Mouse (Mus musculus): ENCODE results near the gene Zfp683. TPM values are rescaled to one million over a fixed set of nuclear protein-coding genes. Genes with fewer than 3 reads are reported as not detected.

Gene Zfp683
- polyA plus RNA-seq, 2 experiments = 0.03 TPM; not detected in 1

GRCm38 (mm10) chr4:134106105-134106504, 52.5 kb downstream of the Zfp683 start:
- TF ChIP-seq EP300 (IDR thresholded peaks at IDR 0.05; ENCODE audit: low read depth) (peak; percentile 48; the same call in 1 of the 2 replicates), CTCF (IDR thresholded peaks at IDR 0.05; ENCODE audit: low read depth) (no peak)
- Histone ChIP-seq H3K4me3 (ENCODE audit: insufficient read depth in 1 of 2, low read depth in 2 of 2, low read length in 2 of 2) (no peak overlapping the region), H3K4me2 (ENCODE audit: low read depth) (peak overlapping the region; percentile 28), H3K9me3 (ENCODE audit: control insufficient read depth, low read length) (no peaks in the 10 kb centered on the region), H3K9ac (replicated peaks) (no peak overlapping the region; the same call in 1 of the 2 replicates), H3K36me3 (replicated peaks; ENCODE audit: control insufficient read depth, insufficient read depth, low read depth) (no peaks in the 10 kb centered on the region), H3K27ac (peak overlapping the region; percentile 59), H3K27me3 (ENCODE audit: control insufficient read depth, insufficient read depth, low read length) (no peaks in the 10 kb centered on the region), H3K4me1 (replicated peaks; ENCODE audit: control insufficient read depth in 2 of 2, insufficient read depth in 2 of 2, low read length in 1 of 2) (peaks cover 0 to 36% of the 10 kb centered on the region in 2 experiments; a peak in 3 of 4 replicates)
- DNase-seq (ENCODE audit: low read depth in 3 of 3, low spot score in 3 of 3) (peak in 2 of 3 experiments; percentile 65 to 70), ATAC-seq (ENCODE audit: insufficient read depth) (peak; percentile 53)
- 11% methylated on average over 7 of the region's 7 CpGs for WGBS (ENCODE audit: insufficient replicate concordance)

DNA sequence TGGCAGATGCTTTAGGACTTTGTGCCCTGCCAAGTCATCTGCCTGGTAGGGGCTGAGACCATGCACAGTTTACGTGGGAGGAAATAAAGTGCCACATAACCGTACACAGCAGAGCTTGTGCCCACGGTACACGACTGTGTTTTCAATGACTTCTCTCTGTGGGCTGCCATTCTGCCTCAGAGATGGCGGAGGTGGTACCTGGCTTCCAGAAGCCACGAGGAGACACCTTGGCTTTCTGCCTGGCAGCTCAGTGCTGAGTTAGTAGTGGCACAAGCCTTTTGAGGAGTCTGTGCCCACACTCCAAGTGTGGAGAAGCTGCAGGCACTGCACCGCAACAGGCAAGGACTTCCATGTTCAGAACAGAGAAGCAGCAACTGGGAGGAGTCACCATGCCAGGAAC, 54.1 kb downstream of the Zfp683 start:
- Histone ChIP-seq H3K4me1 (replicated peaks; ENCODE audit: control insufficient read depth in 2 of 2, insufficient read depth in 2 of 2, low read length in 1 of 2) (peaks cover 4 to 45% of the 10 kb centered on the region in 2 experiments; a peak in 3 of 4 replicates), H3K4me3 (ENCODE audit: insufficient read depth in 1 of 2, low read depth in 2 of 2, low read length in 2 of 2) (no peak overlapping the region), H3K9ac (replicated peaks) (no peak overlapping the region), H3K9me3 (ENCODE audit: control insufficient read depth, low read length) (no peaks in the 10 kb centered on the region), H3K4me2 (ENCODE audit: low read depth) (no peak overlapping the region), H3K27me3 (ENCODE audit: control insufficient read depth, insufficient read depth, low read length) (no peaks in the 10 kb centered on the region), H3K36me3 (replicated peaks; ENCODE audit: control insufficient read depth, insufficient read depth, low read depth) (no peaks in the 10 kb centered on the region), H3K27ac (no peak overlapping the region)
- WGBS (ENCODE audit: insufficient replicate concordance) = 69% methylated on average over 7 of the region's 7 CpGs
- no peak for DNase-seq (ENCODE audit: low read depth in 3 of 3, low spot score in 3 of 3)
- no peak for ATAC-seq (ENCODE audit: insufficient read depth)
- TF ChIP-seq CTCF (IDR thresholded peaks at IDR 0.05; ENCODE audit: low read depth) (no peak), EP300 (IDR thresholded peaks at IDR 0.05; ENCODE audit: low read depth) (no peak)

- Histone ChIP-seq H3K9ac (replicated peaks) (no peak overlapping the region), H3K4me2 (ENCODE audit: low read depth) (no peak overlapping the region), H3K36me3 (replicated peaks; ENCODE audit: control insufficient read depth, insufficient read depth, low read depth) (no peaks in the 10 kb centered on the region), H3K4me1 (replicated peaks; ENCODE audit: control insufficient read depth in 2 of 2, insufficient read depth in 2 of 2, low read length in 1 of 2) (peaks cover 4 to 41% of the 10 kb centered on the region in 2 experiments; a peak in 3 of 4 replicates), H3K9me3 (ENCODE audit: control insufficient read depth, low read length) (no peaks in the 10 kb centered on the region), H3K27ac (no peak overlapping the region), H3K4me3 (ENCODE audit: insufficient read depth in 1 of 2, low read depth in 2 of 2, low read length in 2 of 2) (no peak overlapping the region), H3K27me3 (ENCODE audit: control insufficient read depth, insufficient read depth, low read length) (no peaks in the 10 kb centered on the region)
- TF ChIP-seq CTCF (IDR thresholded peaks at IDR 0.05; ENCODE audit: low read depth) (no peak), EP300 (IDR thresholded peaks at IDR 0.05; ENCODE audit: low read depth) (no peak)
- DNase-seq (ENCODE audit: low read depth in 3 of 3, low spot score in 3 of 3) = no peak
- 65% methylated on average over 5 of the region's 5 CpGs for WGBS (ENCODE audit: insufficient replicate concordance)
- no peak for ATAC-seq (ENCODE audit: insufficient read depth)
These were observed 54.6 kb downstream of the Zfp683 start for GRCm38 (mm10) chr4:134108196-134108595.

Other genes with a start within 250 kb of the Zfp683 start
- 27.9 and 28.4 TPM in 2 replicates for gene Rps6ka1, start 166.0 kb upstream of the Zfp683 start, polyA plus RNA-seq (2012; rRNA removed)
- gene Rps6ka1, start 166.0 kb upstream of the Zfp683 start, polyA plus RNA-seq (2014; fragmentation: Nextera tagmentation; extraction: Ambion mirVana) = 48.4 and 53.0 TPM in 2 replicates
- 120 and 233 TPM in 2 replicates for gene Hmgn2, start 85.2 kb upstream of the Zfp683 start, polyA plus RNA-seq (2012; rRNA removed)
- gene Hmgn2, start 85.2 kb upstream of the Zfp683 start, polyA plus RNA-seq (2014; fragmentation: Nextera tagmentation; extraction: Ambion mirVana) = 665 and 670 TPM in 2 replicates
- 10.5 and 13.3 TPM in 2 replicates for gene Dhdds, start 52.9 kb upstream of the Zfp683 start, polyA plus RNA-seq (2012; rRNA removed)
- gene Dhdds, start 52.9 kb upstream of the Zfp683 start, polyA plus RNA-seq (2014; fragmentation: Nextera tagmentation; extraction: Ambion mirVana) = 16.8 and 17.8 TPM in 2 replicates
- gene Lin28a, start 35.0 kb upstream of the Zfp683 start, polyA plus RNA-seq (2012; rRNA removed) = 0.70 and 0.95 TPM in 2 replicates
- gene Lin28a, start 35.0 kb upstream of the Zfp683 start, polyA plus RNA-seq (2014; fragmentation: Nextera tagmentation; extraction: Ambion mirVana) = 0.28 and 0.42 TPM in 2 replicates
- 0.23 TPM in 2 replicates for gene Crybg2, start 7.0 kb downstream of the Zfp683 start, polyA plus RNA-seq (2012; rRNA removed)
- 0.42 and 0.67 TPM in 2 replicates for gene Crybg2, start 7.0 kb downstream of the Zfp683 start, polyA plus RNA-seq (2014; fragmentation: Nextera tagmentation; extraction: Ambion mirVana)
- gene Cd52, start 41.2 kb downstream of the Zfp683 start, polyA plus RNA-seq (2012; rRNA removed) = 17.1 and 31.5 TPM in 2 replicates
- gene Cd52, start 41.2 kb downstream of the Zfp683 start, polyA plus RNA-seq (2014; fragmentation: Nextera tagmentation; extraction: Ambion mirVana) = 31.0 and 36.7 TPM in 2 replicates
- gene Ubxn11, start 48.7 kb downstream of the Zfp683 start, polyA plus RNA-seq (2012; rRNA removed) = 1.4 TPM in 2 replicates
- 2.0 and 3.7 TPM in 2 replicates for gene Ubxn11, start 48.7 kb downstream of the Zfp683 start, polyA plus RNA-seq (2014; fragmentation: Nextera tagmentation; extraction: Ambion mirVana)
- gene Sh3bgrl3, start 75.0 kb downstream of the Zfp683 start, polyA plus RNA-seq (2012; rRNA removed) = 70.8 and 79.9 TPM in 2 replicates
- gene Sh3bgrl3, start 75.0 kb downstream of the Zfp683 start, polyA plus RNA-seq (2014; fragmentation: Nextera tagmentation; extraction: Ambion mirVana) = 142 and 153 TPM in 2 replicates
- gene Cep85, start 133.3 kb downstream of the Zfp683 start, polyA plus RNA-seq (2012; rRNA removed) = 14.2 and 16.9 TPM in 2 replicates
- gene Cep85, start 133.3 kb downstream of the Zfp683 start, polyA plus RNA-seq (2014; fragmentation: Nextera tagmentation; extraction: Ambion mirVana) = 30.2 and 35.2 TPM in 2 replicates
- not detected in 2 replicates for gene Gm7534, start 149.2 kb downstream of the Zfp683 start, polyA plus RNA-seq (2012; rRNA removed)
- not detected in 2 replicates for gene Gm7534, start 149.2 kb downstream of the Zfp683 start, polyA plus RNA-seq (2014; fragmentation: Nextera tagmentation; extraction: Ambion mirVana)
- not detected in 2 replicates for gene Catsper4, start 173.5 kb downstream of the Zfp683 start, polyA plus RNA-seq (2012; rRNA removed)
- not detected in 2 replicates for gene Catsper4, start 173.5 kb downstream of the Zfp683 start, polyA plus RNA-seq (2014; fragmentation: Nextera tagmentation; extraction: Ambion mirVana)
- 0.05 and 0.06 TPM in 2 replicates for gene Cnksr1, start 184.6 kb downstream of the Zfp683 start, polyA plus RNA-seq (2012; rRNA removed)
- gene Cnksr1, start 184.6 kb downstream of the Zfp683 start, polyA plus RNA-seq (2014; fragmentation: Nextera tagmentation; extraction: Ambion mirVana) = 0.35 TPM in 1 of 2 replicates, not detected in the other
- not detected in 2 replicates for gene E130218I03Rik, start 189.8 kb downstream of the Zfp683 start, polyA plus RNA-seq (2012; rRNA removed)
- not detected in 2 replicates for gene E130218I03Rik, start 189.8 kb downstream of the Zfp683 start, polyA plus RNA-seq (2014; fragmentation: Nextera tagmentation; extraction: Ambion mirVana)
- gene Zfp593, start 191.8 kb downstream of the Zfp683 start, polyA plus RNA-seq (2012; rRNA removed) = 5.6 and 6.4 TPM in 2 replicates
- gene Zfp593, start 191.8 kb downstream of the Zfp683 start, polyA plus RNA-seq (2014; fragmentation: Nextera tagmentation; extraction: Ambion mirVana) = 7.1 TPM in 2 replicates
- not detected in 2 replicates for gene Gm30191, start 193.1 kb downstream of the Zfp683 start, polyA plus RNA-seq (2012; rRNA removed)
- gene Gm30191, start 193.1 kb downstream of the Zfp683 start, polyA plus RNA-seq (2014; fragmentation: Nextera tagmentation; extraction: Ambion mirVana) = not detected in 2 replicates
- gene Grrp1, start 200.3 kb downstream of the Zfp683 start, polyA plus RNA-seq (2012; rRNA removed) = 0.77 and 1.1 TPM in 2 replicates
- 0.40 and 0.55 TPM in 2 replicates for gene Grrp1, start 200.3 kb downstream of the Zfp683 start, polyA plus RNA-seq (2014; fragmentation: Nextera tagmentation; extraction: Ambion mirVana)
- 2.8 and 4.5 TPM in 2 replicates for gene Pdik1l, start 234.1 kb downstream of the Zfp683 start, polyA plus RNA-seq (2012; rRNA removed)
- 11.7 and 12.4 TPM in 2 replicates for gene Pdik1l, start 234.1 kb downstream of the Zfp683 start, polyA plus RNA-seq (2014; fragmentation: Nextera tagmentation; extraction: Ambion mirVana)

All from liver, embryonic 14.5 days (tissue).